Mouse (Mus musculus): ENCODE measurements around the gene Fam117a.

The Fam117a gene

DNA sequence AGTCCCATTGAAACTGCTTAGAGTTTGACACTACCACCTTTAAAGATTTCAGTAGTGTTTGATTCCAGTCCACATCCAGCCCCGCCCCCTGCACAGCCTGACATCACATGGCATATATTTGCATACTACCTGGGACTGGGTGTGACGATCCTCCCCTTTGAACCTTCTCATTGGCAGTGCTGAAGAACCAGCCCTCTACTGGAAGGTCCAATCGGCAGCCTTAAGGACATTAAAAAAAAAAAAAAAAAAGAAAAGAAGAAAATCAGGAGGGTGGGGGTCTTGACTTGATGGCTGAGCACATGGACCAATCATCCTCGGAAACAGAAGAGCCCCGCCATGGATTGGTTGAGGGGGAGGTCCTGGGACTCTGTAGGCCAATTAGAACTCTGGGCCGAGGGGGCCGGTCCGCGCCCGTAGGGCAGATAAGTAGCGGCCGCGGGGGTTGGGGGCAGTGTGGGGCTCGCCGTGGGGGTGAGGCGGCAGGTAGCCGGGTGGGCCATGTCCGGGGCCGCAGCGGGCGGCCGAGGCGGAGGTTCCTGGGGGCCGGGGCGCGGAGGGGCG lies at the start of gene Fam117a:
TSS of gene Fam117a (plus strand) at position 451 of the 561 bp plus-strand sequence.
- peak; percentile 89 to 92 for DNase-seq

GRCm38 (mm10) chr11:95291998-95292397 lies 44.8 kb upstream of the Fam117a start:
- no peak for DNase-seq

GRCm38 (mm10) chr11:95293017-95293624 lies 43.7 kb upstream of the Fam117a start:
- no peak for DNase-seq

GRCm38 (mm10) chr11:95295736-95296135 lies 41.1 kb upstream of the Fam117a start:
- DNase-seq = no peak

DNA sequence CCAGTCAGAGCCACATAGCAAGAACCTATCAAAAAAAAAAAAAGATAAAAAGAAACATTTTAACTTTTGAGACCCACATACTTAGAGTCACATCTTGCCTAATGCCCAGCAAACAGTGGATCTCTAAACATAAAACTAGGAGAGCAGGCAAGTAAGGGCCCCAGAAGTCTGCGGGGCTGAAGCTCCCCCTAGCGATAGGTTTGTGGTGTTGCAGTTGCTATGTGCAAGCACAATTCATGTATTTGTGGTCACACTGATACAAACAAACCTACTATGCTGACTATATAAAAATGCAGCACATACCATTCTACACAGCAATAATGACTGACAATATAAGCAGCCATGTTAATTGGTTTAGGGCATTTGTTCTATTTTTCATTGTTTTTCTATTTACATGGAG lies 38.7 kb upstream of the Fam117a start:
- DNase-seq = no peak

DNA sequence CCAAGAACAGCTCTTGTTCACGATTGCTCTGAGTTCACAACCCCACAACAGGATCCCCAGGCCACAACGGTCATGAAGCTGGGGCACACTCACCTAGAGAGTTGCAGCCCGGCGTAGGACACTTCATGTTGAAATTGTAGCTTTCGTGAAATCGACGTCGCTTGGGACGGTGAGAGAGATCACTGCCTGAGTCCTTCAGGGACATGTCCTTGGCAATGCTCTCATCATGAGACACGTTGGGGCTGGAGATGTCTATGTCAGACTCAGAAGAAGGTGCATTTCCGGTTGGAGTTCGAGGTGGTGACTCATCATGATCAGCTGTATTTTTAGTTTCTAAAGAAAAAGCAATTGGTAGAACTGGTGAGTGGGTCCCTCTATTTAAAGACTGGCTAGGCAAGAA lies 36.9 kb upstream of the Fam117a start:
- no peak for DNase-seq

DNA sequence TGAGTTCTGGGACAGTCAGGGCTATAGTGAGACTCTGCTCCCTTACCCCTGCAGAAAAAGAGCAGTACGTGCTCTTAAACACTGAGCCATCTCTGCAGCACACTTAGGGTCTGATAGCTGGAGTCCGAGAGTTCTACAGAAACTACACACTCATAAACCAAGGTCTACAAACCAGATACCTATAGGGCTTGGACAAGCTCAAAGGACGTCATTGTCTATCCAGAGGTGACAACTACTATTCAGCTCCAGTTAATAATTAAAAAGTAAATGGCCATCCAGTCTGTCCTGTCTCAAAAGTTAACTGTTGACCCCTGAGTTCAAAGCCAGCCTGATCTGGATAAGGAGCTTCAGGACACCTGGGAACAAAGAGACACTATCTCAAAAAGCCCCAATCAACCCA lies 35.0 kb upstream of the Fam117a start:
- no peak for DNase-seq

DNA sequence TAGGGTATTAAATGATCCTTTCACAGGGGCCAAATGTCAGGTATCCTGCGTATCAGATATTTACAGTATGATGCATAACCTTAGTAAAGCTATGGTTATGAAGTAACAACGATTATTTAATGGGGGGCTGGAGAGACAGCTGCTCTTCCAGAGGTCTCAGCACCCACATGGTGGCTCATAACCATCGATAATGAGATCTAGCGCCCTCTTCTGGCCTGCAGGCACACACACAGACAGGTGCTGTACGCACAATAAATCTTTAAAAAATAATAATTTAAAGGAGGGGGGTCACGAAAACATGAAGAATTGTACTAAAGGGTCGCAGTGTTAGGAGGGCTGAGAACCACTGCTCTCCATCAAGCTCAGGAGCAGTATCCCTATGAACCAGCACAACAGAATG lies 31.2 kb upstream of the Fam117a start:
- no peak for DNase-seq

- no peak for DNase-seq
Measured at GRCm38 (mm10) chr11:95307526-95307925, 29.3 kb upstream of the Fam117a start.

- DNase-seq = peak; percentile 95 to 97
Measured at GRCm38 (mm10) chr11:95309510-95310006, 27.3 kb upstream of the Fam117a start.

GRCm38 (mm10) chr11:95310007-95310647 lies 26.7 kb upstream of the Fam117a start, which contains the start of gene Kat7:
Kat7 (minus strand) TSS chr11:95310246.
- DNase-seq = peak; percentile 95 to 99

DNA sequence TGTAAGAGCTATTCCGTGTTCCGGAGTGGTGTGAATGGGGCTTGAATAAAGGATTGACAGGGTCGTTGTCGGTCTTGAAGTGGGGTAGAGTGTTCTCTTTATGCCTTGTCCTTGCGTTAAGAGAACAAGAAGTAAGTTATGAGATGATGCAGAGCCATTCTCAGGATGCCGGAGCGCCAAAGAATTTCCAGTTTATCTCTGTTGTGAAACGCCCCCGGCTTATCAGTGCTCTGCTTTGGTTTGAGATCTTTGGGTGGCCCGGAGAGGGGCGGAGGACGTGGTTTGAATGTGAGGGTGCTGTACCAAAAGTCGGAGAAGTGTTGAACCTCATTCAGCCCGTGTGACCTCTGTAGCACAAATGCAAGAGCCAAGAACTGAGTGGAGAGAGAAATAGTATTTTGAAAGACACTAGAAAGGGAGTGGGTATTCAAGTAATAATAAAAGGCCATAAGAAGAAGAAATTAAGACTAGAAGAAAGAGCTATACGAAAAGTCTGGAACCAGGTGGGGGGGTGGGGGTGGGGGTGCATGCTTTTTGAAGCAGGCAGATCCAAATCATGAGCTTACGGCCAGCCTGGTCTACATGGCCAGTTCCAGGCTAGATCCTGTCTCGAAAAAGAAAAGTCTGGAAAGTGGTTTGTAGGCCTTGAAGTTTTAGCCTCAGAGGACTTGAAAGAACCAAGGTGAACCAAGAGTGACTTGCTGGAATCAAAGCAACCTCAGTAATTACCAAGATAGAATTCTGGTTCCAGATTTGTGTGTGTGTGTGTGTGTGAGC lies 26.0 kb upstream of the Fam117a start:
- peak; percentile 15 to 40 for DNase-seq

DNA sequence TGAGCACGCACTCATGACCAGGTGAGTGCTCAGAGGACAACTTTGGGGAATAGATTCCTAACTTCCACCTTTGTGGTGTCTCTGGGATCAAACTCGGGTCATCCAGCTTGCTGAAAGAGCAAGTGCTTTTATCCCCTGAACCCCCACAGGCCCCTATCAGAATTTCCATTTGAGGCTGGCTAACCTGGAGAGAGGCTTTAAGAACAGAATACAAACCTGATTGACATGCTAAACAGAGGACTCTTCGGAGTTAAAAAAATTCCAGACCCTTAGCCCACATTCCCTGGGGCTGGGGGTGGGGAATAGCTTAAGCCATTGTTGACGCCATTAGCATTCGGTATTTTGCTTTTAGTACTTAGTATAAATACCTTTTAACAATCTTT lies 25.4 kb upstream of the Fam117a start:
- no peak for DNase-seq

GRCm38 (mm10) chr11:95315215-95315955 lies 21.4 kb upstream of the Fam117a start:
- no peak for DNase-seq

- no peak for DNase-seq
Measured at GRCm38 (mm10) chr11:95318116-95318515, 18.7 kb upstream of the Fam117a start.

- DNase-seq = no peak
Measured at GRCm38 (mm10) chr11:95319506-95319905, 17.3 kb upstream of the Fam117a start.

- DNase-seq = no peak
Measured at GRCm38 (mm10) chr11:95320010-95320409, 16.8 kb upstream of the Fam117a start.

DNA sequence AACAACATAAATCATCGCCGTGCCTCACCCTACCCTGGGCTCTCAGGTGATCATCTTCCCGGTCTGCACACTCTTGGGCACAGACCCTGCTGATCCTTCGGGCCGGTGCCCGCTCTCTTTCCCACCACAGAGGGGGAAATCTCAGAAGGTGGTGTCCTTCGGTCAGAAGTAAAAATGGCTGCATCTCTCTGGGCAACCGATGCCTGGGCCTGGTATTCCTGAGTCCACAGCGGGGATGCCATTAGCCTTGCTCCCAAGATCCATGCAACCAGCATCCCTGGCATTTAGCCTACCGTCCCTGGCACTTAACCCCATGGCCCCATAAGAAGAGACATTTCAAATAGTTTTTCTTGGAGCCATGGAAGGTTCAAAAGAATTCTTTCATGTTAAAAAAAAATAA lies 12.6 kb upstream of the Fam117a start:
- no peak for DNase-seq

GRCm38 (mm10) chr11:95325832-95326231 lies 11.0 kb upstream of the Fam117a start:
- no peak for DNase-seq

GRCm38 (mm10) chr11:95326243-95326642 lies 10.6 kb upstream of the Fam117a start:
- DNase-seq = no peak

DNA sequence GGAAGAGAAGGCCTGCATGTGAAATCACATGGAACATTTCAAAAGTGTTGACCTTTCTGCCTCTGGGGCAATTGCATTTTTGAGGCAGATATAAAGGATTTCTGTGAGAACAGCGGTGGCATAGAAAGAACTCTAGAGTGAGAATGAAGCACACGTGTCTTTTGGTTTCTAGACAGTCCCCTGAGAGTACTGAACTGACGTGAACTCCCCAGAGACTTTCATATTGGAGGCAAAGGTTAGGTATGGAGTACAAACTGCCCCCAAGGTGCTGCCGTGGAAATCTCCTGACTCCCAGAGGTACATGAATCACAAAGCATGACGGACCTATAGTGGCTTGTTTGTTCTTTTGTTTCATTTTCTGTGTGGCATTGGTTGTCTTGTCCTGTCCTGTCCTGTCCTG lies 8.2 kb upstream of the Fam117a start:
- DNase-seq = no peak

DNA sequence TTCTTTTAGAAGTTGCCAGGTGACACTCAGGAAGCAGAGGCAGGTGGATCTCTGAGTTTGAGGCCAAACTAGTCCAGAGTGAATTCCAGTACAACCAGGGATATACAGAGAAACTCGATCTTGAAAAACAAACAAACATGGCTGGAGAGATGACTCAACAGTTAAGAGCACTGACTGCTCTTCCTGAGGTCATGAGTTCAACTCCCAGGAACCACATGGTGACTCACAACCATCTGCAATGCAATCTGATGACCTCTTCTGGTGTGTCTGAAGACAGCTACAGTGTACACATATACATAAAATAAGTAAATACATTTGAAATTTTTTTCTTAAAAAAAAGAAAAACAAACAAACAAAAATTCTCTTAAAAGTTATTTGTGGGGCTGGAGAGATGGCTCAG lies 6.2 kb upstream of the Fam117a start:
- DNase-seq = no peak

GRCm38 (mm10) chr11:95333209-95333608 lies 3.6 kb upstream of the Fam117a start:
- no peak for DNase-seq
